Mouse (Mus musculus): ENCODE results near the gene Tmem92.

GRCm38 (mm10) chr11:94774887-94775497 lies 7.5 kb downstream of the Tmem92 start:
- TF ChIP-seq CTCF (IDR thresholded peaks at IDR 0.05; ENCODE audit: low read depth, low read length) = no peak
- no peak for TF ChIP-seq POLR2A (IDR thresholded peaks at IDR 0.05; ENCODE audit: insufficient read depth, low read length)

Data from ES-Bruce4 (cell line).